Mouse (Mus musculus): ENCODE results near the gene Calml3.

DNA sequence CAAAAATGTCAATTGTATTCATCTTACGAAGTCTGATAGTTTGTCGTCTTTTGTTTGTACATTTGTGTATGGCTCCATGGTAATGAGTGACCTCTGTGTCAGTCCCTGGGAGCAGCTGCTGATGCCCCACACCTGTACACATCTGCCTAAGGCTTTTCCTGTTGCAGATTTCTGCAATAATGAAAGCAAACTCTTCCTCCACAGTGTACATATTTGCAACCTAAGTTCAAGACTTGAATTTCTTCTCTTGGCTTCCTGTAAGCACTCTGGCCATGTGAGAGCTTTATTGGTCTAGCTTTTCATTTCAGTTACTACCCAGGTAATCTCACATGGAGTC lies 14.6 kb upstream of the Calml3 start:
- TF ChIP-seq CTCF (conservative IDR thresholded peaks at IDR 0.05; ENCODE audit: low read length) (no peak), POU5F1 (IDR thresholded peaks at IDR 0.05; ENCODE audit: borderline replicate concordance, low read length) (no peak), NANOG (IDR thresholded peaks at IDR 0.05; ENCODE audit: borderline replicate concordance, low read length) (no peak)
